ENCODE assay signal across 8 mouse cellular contexts in the genomic region with DNA sequence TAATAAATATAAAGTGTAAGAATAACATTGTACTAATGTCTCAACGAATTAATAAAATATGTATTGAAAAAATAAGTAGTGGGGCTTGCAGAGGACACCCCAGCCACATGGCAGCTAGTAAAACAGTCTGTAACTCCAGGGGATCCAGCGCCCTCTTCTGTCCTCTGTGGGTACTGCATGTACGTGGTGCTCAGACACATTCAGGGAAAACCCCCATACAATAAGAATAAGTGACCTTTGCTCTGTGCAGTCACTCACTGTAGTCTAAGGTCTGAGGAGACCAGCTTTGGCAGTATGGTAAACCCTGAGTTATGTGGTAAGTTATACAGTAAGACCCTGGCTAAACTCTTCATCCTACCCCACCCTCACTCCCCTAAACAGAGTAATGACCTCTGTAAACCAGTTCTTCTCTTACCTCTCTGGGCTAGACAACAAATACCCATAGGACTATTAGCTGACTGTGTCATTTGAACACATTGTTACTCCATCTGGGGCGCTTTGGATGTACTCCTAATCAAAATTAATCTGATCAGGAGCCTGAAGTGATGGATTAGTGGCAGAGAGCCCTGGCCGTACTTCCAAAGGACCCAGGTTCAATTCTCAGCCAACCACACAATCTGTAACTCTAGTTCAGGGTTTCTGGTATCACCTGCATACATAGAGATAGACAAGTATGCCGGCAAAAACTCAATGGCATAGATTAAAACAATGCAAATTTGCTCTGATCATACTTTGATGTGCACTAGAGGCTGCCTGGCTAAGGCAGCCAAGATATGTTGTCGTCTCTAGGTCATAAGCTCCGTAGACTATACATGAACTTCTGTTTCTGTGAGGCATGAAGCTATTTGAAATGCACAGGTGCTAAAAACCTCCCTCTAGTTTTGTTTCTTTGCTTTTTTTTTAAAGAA. TPM values are rescaled to one million over a fixed set of nuclear protein-coding genes. Genes with fewer than 3 reads are reported as not detected.
A peak's percentile ranks its signal among the peaks of the same experiment; 100 is the strongest.
DNase-seq lines count a peak whose midpoint lies in the region; ATAC-seq and TF ChIP-seq lines count a peak whose summit lies in the region.

No protein-coding gene starts in this region.

- 0 out of 2 replicates have a peak, but pooled peaks have one; percentile 52 for ATAC-seq in midbrain, embryonic 11.5 days (ENCODE audit: low FRiP score)
- no peak for ATAC-seq in midbrain, embryonic 16.5 days
- no peak for ATAC-seq in limb, embryonic 11.5 days (ENCODE audit: insufficient number of reproducible peaks, low FRiP score, low TSS enrichment, low read depth)
- peak; percentile 51 for ATAC-seq in stomach, embryonic 15.5 days (ENCODE audit: insufficient read depth, low FRiP score, low read depth)

- H3K27ac ChIP-seq in midbrain, embryonic 11.5 days (ENCODE audit: low read depth, low read length), result no peak overlapping the region
- no peak overlapping the region for H3K27ac ChIP-seq in midbrain, embryonic 16.5 days (ENCODE audit: low read length)
- no peak overlapping the region for H3K27ac ChIP-seq in cortical plate, adult 2 months (ENCODE audit: insufficient read depth, low read length)
- 0 out of 2 replicates have a peak overlapping the region, but pooled peaks have one; percentile 12 for H3K27ac ChIP-seq in limb, embryonic 11.5 days (replicated peaks; ENCODE audit: low read depth, low read length)
- peak overlapping the region; percentile 83 for H3K27ac ChIP-seq in stomach, embryonic 15.5 days

- 56% methylated on average over 8 of the region's 8 CpGs for WGBS in midbrain, embryonic 11.5 days
- WGBS in midbrain, embryonic 16.5 days, result 55% methylated on average over 8 of the region's 8 CpGs
- WGBS in limb, embryonic 11.5 days, result 60% methylated on average over 8 of the region's 8 CpGs
- WGBS in stomach, embryonic 15.5 days, result 51% methylated on average over 8 of the region's 8 CpGs

- H3K9ac ChIP-seq in midbrain, embryonic 11.5 days (ENCODE audit: low read length), result peak overlapping the region; percentile 42; the same call in 1 of the 2 replicates
- H3K9ac ChIP-seq in midbrain, embryonic 16.5 days (ENCODE audit: low read depth, low read length), result no peak overlapping the region
- no peak overlapping the region for H3K9ac ChIP-seq in limb, embryonic 11.5 days (ENCODE audit: low read length)
- H3K9ac ChIP-seq in stomach, embryonic 15.5 days, result no peak overlapping the region

- TF ChIP-seq CTCF in cortical plate, adult 2 months (IDR thresholded peaks at IDR 0.05; ENCODE audit: extremely low read depth, insufficient read depth, low read length), result peak; percentile 90

- H3K4me3 ChIP-seq in midbrain, embryonic 11.5 days (ENCODE audit: low read depth, low read length), result no peak overlapping the region
- H3K4me3 ChIP-seq in midbrain, embryonic 16.5 days (ENCODE audit: low read depth, low read length), result no peak overlapping the region
- no peak overlapping the region for H3K4me3 ChIP-seq in cortical plate, adult 2 months (ENCODE audit: insufficient read depth, low read length)
- H3K4me3 ChIP-seq in limb, embryonic 11.5 days (ENCODE audit: low read depth, low read length), result no peak overlapping the region
- H3K4me3 ChIP-seq in stomach, embryonic 15.5 days (replicated peaks), result no peak overlapping the region

- H3K4me1 ChIP-seq in midbrain, embryonic 11.5 days (ENCODE audit: control insufficient read depth, insufficient read depth, low read length), result peaks cover 31% of the 10 kb centered on the region
- H3K4me1 ChIP-seq in midbrain, embryonic 16.5 days (ENCODE audit: control insufficient read depth, insufficient read depth, low read length), result peaks cover 26% of the 10 kb centered on the region
- H3K4me1 ChIP-seq in cortical plate, adult 2 months (ENCODE audit: control insufficient read depth, insufficient read depth, low read length), result peaks cover 9% of the 10 kb centered on the region
- H3K4me1 ChIP-seq in limb, embryonic 11.5 days (ENCODE audit: control insufficient read depth, insufficient read depth, low read length), result peaks cover 25% of the 10 kb centered on the region
- H3K4me1 ChIP-seq in stomach, embryonic 15.5 days, result peaks cover 41% of the 10 kb centered on the region

- no peaks in the 10 kb centered on the region for H3K9me3 ChIP-seq in midbrain, embryonic 11.5 days (ENCODE audit: control insufficient read depth, low read length)
- H3K9me3 ChIP-seq in midbrain, embryonic 16.5 days (replicated peaks; ENCODE audit: control insufficient read depth, low read length, poor library complexity, severe bottlenecking), result no peaks in the 10 kb centered on the region
- no peaks in the 10 kb centered on the region for H3K9me3 ChIP-seq in limb, embryonic 11.5 days (ENCODE audit: control insufficient read depth, low read length)
- H3K9me3 ChIP-seq in stomach, embryonic 15.5 days, result no peaks in the 10 kb centered on the region

- no peak for TF ChIP-seq POLR2A in cortical plate, adult 2 months (IDR thresholded peaks at IDR 0.05; ENCODE audit: extremely low read depth, insufficient read depth, low read length)

- H3K27me3 ChIP-seq in midbrain, embryonic 11.5 days (ENCODE audit: control insufficient read depth, insufficient read depth, low read length), result no peaks in the 10 kb centered on the region
- no peaks in the 10 kb centered on the region for H3K27me3 ChIP-seq in midbrain, embryonic 16.5 days (ENCODE audit: control insufficient read depth, insufficient read depth, low read depth, low read length)
- no peaks in the 10 kb centered on the region for H3K27me3 ChIP-seq in limb, embryonic 11.5 days (ENCODE audit: control insufficient read depth, insufficient read depth, low read length)
- no peaks in the 10 kb centered on the region for H3K27me3 ChIP-seq in stomach, embryonic 15.5 days (replicated peaks)

- DNase-seq in midbrain, embryonic 11.5 days (ENCODE audit: low spot score, missing footprints), result peak; percentile 97
- peak; percentile 69 to 82 for DNase-seq in gastrocnemius, postnatal 4 days (ENCODE audit: low spot score in 2 of 2)
- DNase-seq in kidney, adult 18-20 months, result peak; percentile 84
- peak; percentile 89 for DNase-seq in limb, embryonic 11.5 days (ENCODE audit: low spot score)
- peak; percentile 57 to 86 for DNase-seq in monocyte, adult 2 months (ENCODE audit: low read depth in 1 of 2, low spot score in 2 of 2)

- peaks cover 9% of the 10 kb centered on the region for H3K36me3 ChIP-seq in midbrain, embryonic 11.5 days (ENCODE audit: control insufficient read depth, insufficient read depth, low read length)
- peaks cover 4% of the 10 kb centered on the region for H3K36me3 ChIP-seq in midbrain, embryonic 16.5 days (ENCODE audit: control insufficient read depth, insufficient read depth, low read length)
- H3K36me3 ChIP-seq in limb, embryonic 11.5 days (ENCODE audit: control insufficient read depth, insufficient read depth, low read length), result 0 out of 2 replicates have a peak, but pooled peaks cover 6% of the 10 kb centered on the region
- peaks cover 9% of the 10 kb centered on the region for H3K36me3 ChIP-seq in stomach, embryonic 15.5 days

- no peak overlapping the region for H3K4me2 ChIP-seq in midbrain, embryonic 11.5 days
- H3K4me2 ChIP-seq in midbrain, embryonic 16.5 days (ENCODE audit: low read length), result no peak overlapping the region
- H3K4me2 ChIP-seq in limb, embryonic 11.5 days (ENCODE audit: low read depth, severe bottlenecking), result no peak overlapping the region
- H3K4me2 ChIP-seq in stomach, embryonic 15.5 days, result peak overlapping the region; percentile 29; the same call in 1 of the 2 replicates

RNA-seq across cellular contexts. Expression of gene Srebf2, which starts 18.6 kb away (rescaled TPM):
- 148 and 170 TPM in 2 replicates for polyA plus RNA-seq in midbrain, embryonic 11.5 days (2014; fragmentation: Nextera tagmentation; extraction: Ambion mirVana)
- 194 and 218 TPM in 2 replicates for polyA plus RNA-seq in midbrain, embryonic 16.5 days (2015; fragmentation: Nextera tagmentation; extraction: Ambion mirVana)
- 138 and 166 TPM in 2 replicates for polyA plus RNA-seq in cortical plate, adult 2 months (2012; rRNA removed)
- total RNA-seq in gastrocnemius, postnatal 4 days (2021), result 10 to 100 TPM; 77.9 to 96.4 TPM
- 129 and 138 TPM in 2 replicates for polyA plus RNA-seq in limb, embryonic 11.5 days (2014; fragmentation: Nextera tagmentation; extraction: Ambion mirVana)
- polyA plus RNA-seq in stomach, embryonic 15.5 days (2015; fragmentation: Nextera tagmentation; extraction: Ambion mirVana), result 152 and 167 TPM in 2 replicates

RNA-seq across cellular contexts. Expression of gene Ccdc134, which starts 37.9 kb away (rescaled TPM):
- 17.2 and 18.5 TPM in 2 replicates for polyA plus RNA-seq in midbrain, embryonic 11.5 days (2014; fragmentation: Nextera tagmentation; extraction: Ambion mirVana)
- polyA plus RNA-seq in midbrain, embryonic 16.5 days (2015; fragmentation: Nextera tagmentation; extraction: Ambion mirVana), result 10.5 and 11.3 TPM in 2 replicates
- polyA plus RNA-seq in cortical plate, adult 2 months (2012; rRNA removed), result 16.3 and 16.5 TPM in 2 replicates
- 10 to 100 TPM; 45.5 to 49.4 TPM for total RNA-seq in gastrocnemius, postnatal 4 days (2021)
- polyA plus RNA-seq in limb, embryonic 11.5 days (2014; fragmentation: Nextera tagmentation; extraction: Ambion mirVana), result 22.3 and 24.4 TPM in 2 replicates
- polyA plus RNA-seq in stomach, embryonic 15.5 days (2015; fragmentation: Nextera tagmentation; extraction: Ambion mirVana), result 15.5 and 15.8 TPM in 2 replicates

RNA-seq across cellular contexts. Expression of gene Shisa8, which starts 47.0 kb away (rescaled TPM):
- 0.14 and 0.57 TPM in 2 replicates for polyA plus RNA-seq in midbrain, embryonic 11.5 days (2014; fragmentation: Nextera tagmentation; extraction: Ambion mirVana)
- 0.77 and 1.0 TPM in 2 replicates for polyA plus RNA-seq in midbrain, embryonic 16.5 days (2015; fragmentation: Nextera tagmentation; extraction: Ambion mirVana)
- polyA plus RNA-seq in cortical plate, adult 2 months (2012; rRNA removed), result 5.3 and 6.7 TPM in 2 replicates
- total RNA-seq in gastrocnemius, postnatal 4 days (2021), result under 1 TPM in 1 of 2 experiments, not detected in 1; 0.23 TPM
- 0.31 TPM in 1 of 2 replicates, not detected in the other for polyA plus RNA-seq in limb, embryonic 11.5 days (2014; fragmentation: Nextera tagmentation; extraction: Ambion mirVana)
- 0.19 TPM in 2 replicates for polyA plus RNA-seq in stomach, embryonic 15.5 days (2015; fragmentation: Nextera tagmentation; extraction: Ambion mirVana)

RNA-seq across cellular contexts. Expression of gene Tnfrsf13c, which starts 58.6 kb away (rescaled TPM):
- polyA plus RNA-seq in midbrain, embryonic 11.5 days (2014; fragmentation: Nextera tagmentation; extraction: Ambion mirVana), result 0.07 and 0.17 TPM in 2 replicates
- polyA plus RNA-seq in midbrain, embryonic 16.5 days (2015; fragmentation: Nextera tagmentation; extraction: Ambion mirVana), result 0.14 TPM in 1 of 2 replicates, not detected in the other
- polyA plus RNA-seq in cortical plate, adult 2 months (2012; rRNA removed), result 0.48 and 0.76 TPM in 2 replicates
- under 1 TPM in 1 of 2 experiments, not detected in 1; 0.66 TPM for total RNA-seq in gastrocnemius, postnatal 4 days (2021)
- polyA plus RNA-seq in limb, embryonic 11.5 days (2014; fragmentation: Nextera tagmentation; extraction: Ambion mirVana), result 0.27 TPM in 1 of 2 replicates, not detected in the other
- polyA plus RNA-seq in stomach, embryonic 15.5 days (2015; fragmentation: Nextera tagmentation; extraction: Ambion mirVana), result 0.06 and 0.13 TPM in 2 replicates

Comparison
In these comparisons a context has a peak if more than half of its experiments do, and no peak if none do; other contexts are left out.
1. ATAC-seq: peak in midbrain, embryonic 11.5 days (single experiment) and stomach, embryonic 15.5 days (single experiment); none in midbrain, embryonic 16.5 days (single experiment) and limb, embryonic 11.5 days (single experiment).
2. H3K27ac ChIP-seq: peak in limb, embryonic 11.5 days (single experiment) and stomach, embryonic 15.5 days (single experiment); none in midbrain, embryonic 11.5 days (single experiment), midbrain, embryonic 16.5 days (single experiment) and cortical plate, adult 2 months (single experiment).
3. Peak in every context shown above with its lines, with median percentiles within 50 percentile points of each other: DNase-seq.